Mouse (Mus musculus) natural killer cell, adult 2 months (primary cell): ENCODE measurements at regions not wholly inside any gene's neighbourhood (a gene's known extent, or its start where the extent isn't known, plus 50 kb on each side); places are given as distances from the start of the nearest gene placed in this dataset.
A peak's percentile ranks its signal among the peaks of the same experiment; 100 is the strongest.
"Not testable (repeated sequence)": the region's sequence is repeated elsewhere in the genome, so short reads cannot be mapped to it uniquely, and the experiment has no call there.

Source experiments
- DNase-seq, 2 experiments: peaks; one replicate each; pipeline ENCODE4 v3.0.0; 2022; ENCODE audit warnings: low spot score in 2 of 2

- no peak for DNase-seq
Observed at GRCm38 (mm10) chr13:4858341-4858740, 249.4 kb upstream of the Akr1e1 start.

DNA sequence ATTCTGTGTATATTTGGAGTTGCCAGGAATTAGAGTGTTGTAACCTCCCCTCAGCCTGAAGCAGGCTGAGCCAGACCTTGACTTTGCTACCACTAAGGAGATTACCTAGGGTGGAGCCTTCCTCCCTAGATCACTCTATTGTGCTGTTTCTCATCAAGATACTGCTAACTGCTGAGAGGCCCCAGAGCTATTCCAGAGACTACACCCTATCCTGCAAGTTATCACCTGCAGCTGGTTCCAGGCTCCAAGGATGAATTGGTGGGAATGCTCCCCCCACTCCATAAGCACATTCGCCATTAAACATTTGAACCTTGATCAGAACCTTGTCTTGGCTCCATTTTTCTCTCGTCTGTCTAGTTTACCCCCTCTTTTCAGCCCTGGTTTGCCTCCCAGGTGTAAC, 230.5 kb upstream of the Akr1e1 start:
- not testable (repeated sequence) for DNase-seq

DNA sequence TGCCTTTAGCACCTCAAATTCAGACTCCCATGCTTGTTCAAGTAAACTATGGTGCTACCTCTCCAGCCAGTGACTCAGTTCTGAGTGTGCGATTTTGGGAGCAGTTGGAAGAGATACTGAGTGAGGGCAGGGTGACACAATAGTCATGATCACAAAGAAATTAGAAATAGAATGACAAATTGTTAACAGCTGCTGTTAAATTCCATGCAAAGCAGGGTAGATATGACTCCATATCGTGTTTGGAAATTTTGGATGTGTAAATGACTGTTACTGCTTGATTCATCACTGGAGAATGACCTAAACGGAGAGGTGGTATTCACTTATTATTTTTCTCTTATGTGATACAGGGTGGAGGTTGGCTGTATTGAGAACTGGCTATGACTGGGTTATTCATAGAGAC, 217.8 kb upstream of the Akr1e1 start:
- no peak for DNase-seq

DNA sequence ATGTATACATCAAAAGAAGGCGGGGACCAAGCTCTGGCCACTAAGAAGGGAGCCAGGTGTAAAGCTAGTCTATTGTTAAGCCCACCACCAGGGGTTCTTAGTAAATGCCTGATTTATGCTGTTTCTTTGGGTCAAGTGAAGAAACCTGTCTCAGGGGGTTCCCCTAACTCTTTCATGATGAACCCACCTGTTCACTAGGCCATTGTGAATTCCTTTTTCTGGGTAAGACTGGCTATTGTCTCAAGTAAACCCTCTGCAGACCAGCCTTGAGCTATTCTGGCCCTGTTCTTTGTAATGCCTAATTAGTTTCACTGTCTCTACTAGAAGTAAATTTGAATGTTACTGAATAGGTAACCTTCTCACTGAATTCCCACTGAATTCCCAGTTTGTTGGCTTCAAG, 216.8 kb upstream of the Akr1e1 start:
- DNase-seq, result not testable (repeated sequence)

GRCm38 (mm10) chr13:4806876-4807275, 197.9 kb upstream of the Akr1e1 start:
- no peak for DNase-seq

- no peak for DNase-seq
Observed at GRCm38 (mm10) chr13:4800666-4801065, 191.7 kb upstream of the Akr1e1 start.

DNA sequence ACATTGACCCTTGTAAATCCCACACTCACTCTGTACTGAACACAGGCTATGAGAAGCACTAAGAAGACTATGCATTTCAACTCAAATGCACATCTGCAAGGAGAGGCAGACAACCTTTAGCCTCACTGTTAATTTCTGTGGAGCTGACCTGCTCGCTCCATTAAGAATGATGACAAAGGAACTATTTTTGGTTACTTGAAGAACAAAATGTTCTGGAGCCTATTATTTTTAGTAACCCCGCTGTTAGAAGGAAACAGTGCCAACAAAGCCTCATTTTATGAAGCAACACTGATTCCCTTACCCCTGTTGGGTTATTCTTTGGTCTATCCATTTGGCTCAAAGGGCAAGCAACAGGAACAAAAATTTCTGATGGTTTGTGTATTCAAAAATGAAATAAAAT, 182.2 kb upstream of the Akr1e1 start:
- no peak for DNase-seq

- DNase-seq, result no peak
Observed at GRCm38 (mm10) chr13:4790414-4790813, 181.4 kb upstream of the Akr1e1 start.

- DNase-seq, result no peak
Observed at GRCm38 (mm10) chr13:4783290-4783689, 174.3 kb upstream of the Akr1e1 start.

GRCm38 (mm10) chr13:4778264-4778823, 169.4 kb upstream of the Akr1e1 start:
- not testable (repeated sequence) for DNase-seq

- DNase-seq, result no peak
Observed at GRCm38 (mm10) chr13:4776855-4777254, 167.9 kb upstream of the Akr1e1 start.

DNA sequence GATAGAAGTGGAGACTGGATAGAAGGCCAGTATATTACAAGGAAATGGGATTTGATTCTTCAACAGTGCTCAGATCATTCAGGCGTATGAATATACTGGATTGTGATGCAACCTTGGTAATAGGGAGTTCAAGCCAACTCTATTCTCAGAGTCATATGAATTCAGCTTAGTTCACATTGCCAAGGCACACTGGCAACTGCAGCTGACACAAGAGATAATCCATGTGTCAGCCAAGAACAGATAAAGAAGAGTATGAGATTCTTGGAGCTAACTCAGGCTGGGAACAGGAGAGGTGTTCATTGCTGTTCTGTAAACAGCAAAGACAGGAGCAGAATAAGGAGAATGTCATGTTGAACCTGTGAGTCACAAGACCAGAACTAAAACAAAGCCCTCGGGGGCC, 163.3 kb upstream of the Akr1e1 start:
- DNase-seq, result no peak

DNA sequence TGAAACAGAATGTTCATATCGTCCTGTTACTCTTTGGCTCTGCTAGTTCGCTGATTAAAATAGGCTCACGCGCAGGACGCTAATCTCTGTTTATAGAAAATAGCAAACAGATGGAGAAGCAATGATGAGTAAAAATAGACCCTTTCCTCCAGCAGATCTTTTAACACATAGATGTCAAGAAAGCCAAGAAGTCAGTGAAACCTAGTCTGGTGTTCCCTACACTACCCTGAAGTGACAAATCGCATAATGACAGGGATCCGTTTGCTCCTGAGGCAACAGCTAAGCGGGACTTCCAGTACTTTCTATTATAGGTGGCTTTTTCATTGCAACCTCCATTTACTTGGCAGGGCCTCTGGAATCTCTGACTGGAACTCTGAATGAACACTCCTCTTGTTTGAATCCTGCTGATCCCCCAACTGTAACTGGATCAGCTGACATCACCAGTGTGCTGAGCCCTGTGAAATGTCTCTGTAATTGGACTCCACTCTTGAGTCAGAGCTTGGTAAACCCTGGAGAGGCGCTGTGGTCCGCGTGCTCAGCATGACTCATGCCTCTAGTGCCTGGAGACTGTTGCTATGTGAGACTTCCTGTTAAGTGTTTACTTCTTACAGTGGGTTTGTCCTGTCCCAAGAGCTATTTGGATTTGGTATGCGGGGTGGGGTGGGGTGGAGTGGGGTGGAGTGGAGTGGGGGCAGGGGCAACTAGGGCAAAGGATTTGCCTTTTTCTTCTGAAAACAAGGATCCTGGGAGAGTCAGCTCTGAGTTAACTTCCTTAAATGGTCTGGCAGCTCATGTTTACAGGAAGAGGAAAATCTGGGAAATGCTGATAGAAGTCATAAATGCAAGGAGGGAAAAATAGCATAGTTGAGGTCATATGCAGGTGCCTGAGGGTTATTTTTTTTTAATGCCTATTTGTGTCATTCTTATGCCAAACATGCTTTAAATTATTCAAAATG, 162.4 kb upstream of the Akr1e1 start:
- DNase-seq, result peak; percentile 45 to 68

DNA sequence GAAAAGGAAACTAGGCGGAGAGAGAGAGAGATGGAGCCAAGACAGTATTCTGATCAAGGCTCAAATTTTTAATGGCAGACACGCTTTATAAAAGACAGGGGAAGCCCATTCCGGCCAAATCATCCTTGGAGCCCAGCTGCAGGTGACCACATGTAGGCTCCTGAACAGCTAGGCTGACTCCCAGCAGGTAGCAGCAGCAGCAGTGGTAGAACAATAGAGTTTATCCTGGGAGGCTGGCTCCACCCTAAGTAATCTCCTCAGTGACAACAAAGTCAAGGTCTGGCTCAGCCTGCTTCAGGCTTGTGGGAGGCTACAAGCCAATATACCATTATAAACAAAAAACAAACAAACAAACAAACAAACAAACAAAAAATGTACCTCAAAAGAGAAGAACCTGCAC, 151.0 kb upstream of the Akr1e1 start:
- DNase-seq, result no peak

GRCm38 (mm10) chr13:4756529-4756928, 147.6 kb upstream of the Akr1e1 start:
- no peak for DNase-seq

GRCm38 (mm10) chr13:4742930-4743329, 134.0 kb upstream of the Akr1e1 start:
- no peak for DNase-seq

- DNase-seq, result not testable (repeated sequence)
Observed at GRCm38 (mm10) chr13:4716299-4716698, 107.3 kb upstream of the Akr1e1 start.

DNA sequence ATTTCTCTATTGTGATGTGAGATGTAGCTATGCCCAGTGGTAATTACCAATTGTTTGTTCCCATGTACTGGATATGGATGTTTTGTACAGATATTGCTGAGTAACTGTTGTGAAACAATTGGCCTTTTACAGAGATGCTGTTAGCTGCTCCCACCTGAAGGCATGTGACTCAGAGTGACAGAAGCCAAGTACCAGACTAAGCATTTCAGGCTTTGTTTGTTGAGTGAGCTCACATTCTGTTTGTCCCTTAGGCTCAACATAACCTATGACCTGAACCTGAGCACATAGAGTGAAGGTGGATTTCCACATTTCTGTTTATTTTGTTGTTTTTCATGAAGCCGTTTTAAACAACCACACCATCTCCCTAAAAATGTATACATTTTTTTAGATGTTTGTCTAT, 105.8 kb upstream of the Akr1e1 start:
- DNase-seq, result no peak

DNA sequence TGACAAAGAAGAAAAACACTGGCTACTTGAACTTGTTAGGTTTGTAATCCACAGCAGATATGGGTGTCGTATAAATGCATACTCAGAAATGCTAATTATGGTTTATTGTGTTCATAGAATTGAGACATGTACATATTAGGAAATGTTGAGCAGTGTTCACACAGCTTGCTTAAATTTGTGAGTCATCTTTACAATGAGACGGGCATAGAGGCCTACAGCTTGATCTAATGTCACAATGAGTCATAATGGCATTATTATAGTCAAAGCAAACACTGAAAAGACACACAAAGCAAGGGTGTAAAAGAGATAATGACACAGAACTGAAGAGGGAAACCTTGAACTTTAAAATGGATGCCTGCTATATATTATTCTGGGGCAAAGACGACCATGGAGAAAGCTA, 103.7 kb upstream of the Akr1e1 start:
- no peak for DNase-seq

DNA sequence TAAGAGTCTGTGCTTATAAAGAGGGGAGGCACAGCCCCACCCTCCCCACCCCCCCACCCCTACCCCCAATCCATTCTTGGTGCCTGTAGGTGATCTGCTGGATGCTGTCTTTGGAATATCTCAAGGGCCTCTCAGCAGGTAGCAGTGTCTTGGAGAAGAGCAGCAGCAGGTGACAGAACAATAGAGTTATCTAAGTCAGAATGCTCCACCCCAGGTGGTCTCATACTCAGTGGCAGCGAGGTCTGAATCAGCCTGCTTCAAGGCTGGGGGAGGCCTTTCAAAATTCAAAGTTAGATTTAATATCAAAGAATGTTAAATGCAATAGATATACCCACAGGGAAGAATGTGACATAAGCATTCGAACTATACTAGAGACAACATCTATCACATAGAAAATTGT, 90.6 kb upstream of the Akr1e1 start:
- DNase-seq, result not testable (repeated sequence)

- DNase-seq, result peak; percentile 13 to 24
Observed at GRCm38 (mm10) chr13:4666375-4667140, 57.6 kb upstream of the Akr1e1 start.

DNA sequence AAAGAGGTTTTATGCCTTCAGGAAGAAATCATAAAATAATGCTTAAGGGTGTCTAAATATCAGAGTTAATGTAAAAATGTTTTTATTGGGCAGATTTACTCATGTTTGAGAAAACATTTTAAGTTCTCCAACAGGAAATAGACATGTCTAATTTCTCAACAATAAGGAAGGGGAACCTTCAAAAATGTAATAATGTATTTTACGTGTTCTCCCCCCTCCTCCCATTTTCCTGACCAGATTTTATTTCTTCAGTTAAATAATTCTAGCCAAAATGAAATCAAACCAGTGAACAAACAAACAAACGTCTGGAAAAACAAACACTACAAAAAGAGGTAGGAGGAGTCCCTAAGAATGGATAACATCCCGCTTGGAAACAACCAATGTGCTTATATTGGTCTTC, 54.4 kb upstream of the Akr1e1 start:
- no peak for DNase-seq
